Mouse (Mus musculus) heart, postnatal 0 days (tissue): ENCODE measurements around the gene Ctso. TPM values are rescaled to one million over a fixed set of nuclear protein-coding genes. Genes with fewer than 3 reads are reported as not detected.

ENCODE experiments used
- ATAC-seq: fragments of 200-750 bp; cut with Nextera tagmentation; 2 replicates; pipeline ENCODE4 v1.8.0; 2017; ENCODE audit warnings: low read depth, moderate number of reproducible peaks, moderate library complexity; ENCODE audit not compliant: insufficient read depth
- DNase-seq: peaks from one replicate; pipeline ENCODE4 v3.0.0-alpha.2; 2016; ENCODE audit warnings: low spot score
- H3K27ac ChIP-seq: fragments of 300-500 bp; sonication (generic); 2 replicates; pipeline ENCODE4 v1.5.1; 2014; ENCODE audit warnings: low read depth, mild to moderate bottlenecking
- H3K27me3 ChIP-seq: fragments of 300-500 bp; sonication (generic); 2 replicates; pipeline ENCODE4 v1.6.1; 2014; ENCODE audit warnings: low read length, mixed read lengths; ENCODE audit not compliant: control insufficient read depth, insufficient read depth
- H3K36me3 ChIP-seq: fragments of 300-500 bp; sonication (generic); replicated peaks from 2 replicates; pipeline ENCODE4 v1.6.1; 2014; ENCODE audit warnings: low read length, mixed read lengths; ENCODE audit not compliant: control insufficient read depth, insufficient read depth
- H3K4me1 ChIP-seq: fragments of 300-500 bp; sonication (generic); 2 replicates; pipeline ENCODE4 v1.6.1; 2014; ENCODE audit warnings: antibody characterized with exemption; ENCODE audit not compliant: control insufficient read depth, insufficient read depth
- H3K4me2 ChIP-seq: fragments of 300-500 bp; sonication (generic); 2 replicates; pipeline ENCODE4 v1.6.1; 2014; ENCODE audit warnings: low read depth, mild to moderate bottlenecking, low read length, moderate library complexity
- H3K4me3 ChIP-seq: fragments of 300-500 bp; sonication (generic); 2 replicates; pipeline ENCODE4 v1.5.1; 2014; ENCODE audit warnings: low read depth, low read length
- H3K9ac ChIP-seq: fragments of 300-500 bp; sonication (generic); replicated peaks from 2 replicates; pipeline ENCODE4 v1.6.1; 2014; ENCODE audit warnings: low read depth, low read length, mixed read lengths
- H3K9me3 ChIP-seq: fragments of 300-500 bp; sonication (generic); replicated peaks from 2 replicates; pipeline ENCODE4 v1.6.1; 2016; ENCODE audit warnings: low read length; ENCODE audit not compliant: control insufficient read depth
- CTCF ChIP-seq: IDR thresholded peaks from 2 replicates; pipeline ENCODE4 v1.5.1; 2016; ENCODE audit warnings: antibody characterized with exemption, control low read depth, low read depth
- EP300 ChIP-seq: IDR thresholded peaks from 2 replicates; pipeline ENCODE4 v1.6.1; 2016; ENCODE audit warnings: antibody characterized with exemption, low read depth
- WGBS: fragments of 180-500 bp; shearing (Covaris S2); extraction: QIAGEN DNeasy Blood & Tissue Kit; methylation state at CpG from one replicate; pipeline ENCODE4 v1.1.7; 2014; 5-methylcytosine and 5-hydroxymethylcytosine counted together
- polyA plus RNA-seq: library from polyadenylated mRNA; unstranded; fragments of >200 nt; fragmentation: Nextera tagmentation; extraction: Ambion mirVana; gene quantifications from 2 replicates; pipeline ENCODE4 v1.2.1, GENCODE M21; 2015
- total RNA-seq: library from RNA; depleted of rRNA; stranded (reverse); fragments of >200 nt; gene quantifications from 2 replicates; pipeline ENCODE4 v1.2.3, GENCODE M21; 2014; ENCODE audit warnings: low replicate concordance; rRNA removed

Ctso gene
- total RNA-seq (9.6 and 12.9 TPM in 2 replicates), polyA plus RNA-seq (19.5 and 20.6 TPM in 2 replicates)

DNA sequence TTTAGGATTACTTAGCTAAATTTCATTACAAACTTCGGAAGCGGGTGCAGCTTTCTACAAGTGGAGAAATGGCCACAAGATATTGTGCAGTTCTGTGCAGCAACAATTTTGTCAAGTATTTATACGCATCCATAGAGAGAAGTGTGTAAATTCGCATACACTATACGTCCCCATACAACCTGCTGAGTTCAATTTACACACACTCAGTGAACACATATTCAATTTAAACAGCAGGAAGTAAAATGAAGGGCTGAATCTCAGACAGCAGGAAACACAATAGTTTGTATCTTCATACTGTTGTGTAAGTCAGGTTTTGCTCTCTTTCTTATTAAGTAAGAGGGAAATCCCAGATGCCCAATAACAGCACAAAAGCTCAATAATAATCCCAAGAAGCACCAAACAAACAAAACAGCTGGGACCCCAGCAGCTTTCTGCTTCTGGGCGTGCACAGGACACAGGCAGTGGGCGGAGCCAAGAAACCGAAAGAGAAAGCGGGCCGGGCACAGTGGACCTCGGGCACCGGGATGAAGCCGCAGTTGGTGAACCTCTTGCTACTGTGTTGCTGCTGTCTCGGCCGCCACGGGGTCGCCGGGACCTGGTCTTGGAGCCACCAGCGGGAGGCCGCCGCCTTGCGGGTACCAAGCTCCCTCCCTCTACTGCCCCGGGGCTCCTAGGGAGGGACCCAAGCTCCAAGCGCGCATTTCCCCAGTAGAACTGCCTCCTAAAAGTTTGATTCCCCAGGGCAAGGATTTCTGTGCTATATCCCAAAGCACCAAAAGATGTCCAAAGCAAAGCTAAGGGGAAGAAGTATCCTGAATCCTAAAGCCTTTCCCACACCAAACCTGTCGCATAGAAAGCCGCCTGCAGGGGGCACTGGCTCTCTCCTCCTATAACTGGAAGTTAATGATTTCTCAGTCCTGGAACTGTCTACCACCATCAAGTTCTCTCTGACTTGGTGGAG lies at the start of gene Ctso:
Gene Ctso (plus strand): TSS at position 461 of the 961 bp plus-strand sequence.
- 14% methylated on average over 27 of the region's 27 CpGs for WGBS
- H3K4me2 ChIP-seq, result peak within 1 kb of the TSS; percentile 55
- H3K27me3 ChIP-seq, result no peaks in the 10 kb centered on the region

DNA sequence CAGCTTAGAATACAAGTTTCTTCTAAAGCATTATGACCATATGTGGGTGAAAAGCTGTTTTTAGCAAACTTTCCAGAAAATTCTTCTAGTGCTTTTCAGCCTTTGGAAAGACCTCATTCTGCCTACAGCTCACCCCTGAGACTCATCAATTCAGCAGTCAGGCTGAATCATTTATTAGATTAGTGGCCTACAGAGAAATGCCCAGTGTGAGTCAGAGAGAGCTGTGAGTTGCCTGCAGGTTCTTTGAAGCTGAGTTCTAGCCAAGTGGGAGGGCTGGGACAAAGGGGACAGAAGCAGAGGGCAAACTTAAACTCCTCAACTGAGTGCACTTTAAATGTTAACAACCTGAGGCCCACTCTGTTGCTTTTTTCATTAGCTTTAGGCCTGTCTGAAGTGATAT lies 48.5 kb upstream of the Ctso start:
- no peaks in the 10 kb centered on the region for H3K36me3 ChIP-seq
- H3K4me1 ChIP-seq, result no peaks in the 10 kb centered on the region
- TF ChIP-seq CTCF, result no peak
- TF ChIP-seq EP300, result no peak
- no peak overlapping the region for H3K4me2 ChIP-seq
- H3K27me3 ChIP-seq, result no peaks in the 10 kb centered on the region
- ATAC-seq (no peak), DNase-seq (no peak)
- no peak overlapping the region for H3K4me3 ChIP-seq
- H3K9ac ChIP-seq, result no peak overlapping the region
- no peak overlapping the region for H3K27ac ChIP-seq
- H3K9me3 ChIP-seq, result no peaks in the 10 kb centered on the region

More for the DNA sequence above, at the start of gene Ctso:
- ATAC-seq (peak; percentile 90), DNase-seq (peak; percentile 89)
- Histone ChIP-seq H3K9ac (peak within 1 kb of the TSS; percentile 93), H3K27ac (peak within 1 kb of the TSS; percentile 98), H3K4me1 (no peaks in the 10 kb centered on the region), H3K9me3 (no peaks in the 10 kb centered on the region), H3K36me3 (no peaks in the 10 kb centered on the region), H3K4me3 (peak within 1 kb of the TSS; percentile 98)
- TF ChIP-seq CTCF (peak; percentile 78), EP300 (no peak)

DNA sequence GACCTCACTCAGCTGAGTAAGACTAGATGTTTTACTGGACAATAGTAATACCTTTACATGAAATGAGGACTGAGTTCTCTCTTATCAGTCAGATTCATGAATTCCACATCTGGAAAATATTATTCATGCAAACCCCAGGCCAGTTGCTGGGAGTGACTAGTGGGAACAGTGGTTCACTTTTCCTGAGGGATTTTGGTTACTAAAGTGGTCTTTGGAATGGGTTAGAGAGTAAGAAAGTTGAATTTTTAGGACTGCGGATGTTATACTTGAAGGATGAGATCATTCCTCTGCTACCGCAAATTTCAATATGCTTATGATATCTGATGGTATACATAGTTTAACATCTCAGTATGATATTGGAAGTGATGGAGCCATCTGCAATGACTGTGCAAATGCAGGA lies 46.8 kb upstream of the Ctso start:
- H3K9ac ChIP-seq, result no peak overlapping the region
- H3K27me3 ChIP-seq, result no peaks in the 10 kb centered on the region
- H3K36me3 ChIP-seq, result no peaks in the 10 kb centered on the region
- ATAC-seq (no peak), DNase-seq (no peak)
- TF ChIP-seq EP300, result no peak
- TF ChIP-seq CTCF, result no peak
- H3K4me1 ChIP-seq, result no peaks in the 10 kb centered on the region
- H3K4me2 ChIP-seq, result no peak overlapping the region
- H3K9me3 ChIP-seq, result no peaks in the 10 kb centered on the region
- 81% methylated on average over 2 of the region's 2 CpGs for WGBS
- H3K4me3 ChIP-seq, result no peak overlapping the region
- no peak overlapping the region for H3K27ac ChIP-seq

DNA sequence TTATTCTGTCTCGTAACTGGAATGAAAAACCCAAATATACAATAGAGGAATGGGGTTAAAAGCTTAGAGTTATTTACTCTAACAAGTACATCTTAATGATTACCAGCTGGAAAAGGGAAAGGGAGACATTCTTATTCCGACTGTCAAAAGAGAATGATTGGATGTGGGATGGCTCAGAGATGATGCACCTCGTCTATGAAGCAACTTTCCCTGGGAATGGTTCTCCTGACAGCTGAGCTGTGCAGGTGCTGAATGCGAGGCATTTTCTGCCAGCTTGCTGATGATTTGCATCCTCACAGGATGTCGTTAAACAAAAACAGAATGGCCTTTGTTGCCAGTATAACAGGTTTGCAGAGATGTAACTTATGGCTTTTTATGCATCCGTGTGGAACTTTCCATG lies 43.3 kb upstream of the Ctso start:
- 61% methylated on average over 6 of the region's 6 CpGs for WGBS
- no peak overlapping the region for H3K4me3 ChIP-seq
- TF ChIP-seq CTCF (no peak), EP300 (no peak)
- no peak overlapping the region for H3K4me2 ChIP-seq
- ATAC-seq (no peak), DNase-seq (no peak)
- H3K9me3 ChIP-seq, result no peaks in the 10 kb centered on the region
- H3K27ac ChIP-seq, result no peak overlapping the region
- H3K36me3 ChIP-seq, result no peaks in the 10 kb centered on the region
- H3K4me1 ChIP-seq, result no peaks in the 10 kb centered on the region
- no peaks in the 10 kb centered on the region for H3K27me3 ChIP-seq
- no peak overlapping the region for H3K9ac ChIP-seq

DNA sequence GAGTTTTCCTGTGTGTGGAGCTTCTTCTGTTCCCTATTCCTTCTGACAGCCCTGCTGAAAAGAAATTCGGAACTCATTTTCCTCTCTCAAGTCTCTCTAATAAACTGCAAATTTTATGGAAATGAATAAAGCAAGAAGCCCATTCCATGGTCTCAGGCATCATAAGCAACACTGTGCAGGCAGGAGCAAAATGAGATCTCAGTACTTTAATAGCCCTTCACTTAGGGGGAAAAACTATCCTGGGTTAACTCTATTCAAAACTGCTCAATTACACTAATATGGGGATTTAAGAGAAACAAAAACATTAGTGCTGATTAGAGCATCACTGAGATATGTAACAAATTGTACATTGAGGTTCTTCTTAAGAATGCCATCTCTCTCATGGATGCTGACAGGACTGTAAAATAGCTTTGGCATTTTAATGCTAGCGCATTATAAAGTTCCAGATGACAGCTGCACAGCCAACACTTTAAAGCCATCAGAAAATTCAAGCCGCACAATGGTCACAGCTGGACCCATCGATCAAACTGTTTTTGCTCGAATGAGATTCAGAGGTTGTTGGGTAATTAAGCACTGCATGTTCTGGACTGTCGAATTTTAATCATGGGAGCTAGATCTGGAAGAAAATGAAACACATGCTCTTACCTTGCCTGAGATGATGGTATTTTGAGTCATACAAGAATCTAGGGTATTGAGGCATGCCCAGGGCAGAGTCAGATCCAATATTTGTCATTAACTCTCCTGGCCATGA lies 21.9 kb upstream of the Ctso start:
- DNase-seq (no peak), ATAC-seq (no peak)
- Histone ChIP-seq H3K27ac (no peak overlapping the region), H3K9ac (no peak overlapping the region), H3K27me3 (no peaks in the 10 kb centered on the region), H3K4me1 (no peaks in the 10 kb centered on the region), H3K36me3 (no peaks in the 10 kb centered on the region), H3K9me3 (no peaks in the 10 kb centered on the region), H3K4me3 (no peak overlapping the region), H3K4me2 (no peak overlapping the region)
- TF ChIP-seq CTCF (no peak), EP300 (no peak)
- 79% methylated on average over 6 of the region's 6 CpGs for WGBS
